Mouse (Mus musculus) MEL-GATA-1-ER (cell line): ENCODE measurements around the gene Lgi1.

Experiments
- DNase-seq: peaks from one replicate; pipeline ENCODE4 v3.0.0-alpha.2; 2012; ENCODE audit warnings: low read depth; ENCODE audit errors: extremely low read depth

Lgi1 gene

GRCm38 (mm10) chr19:38325029-38325398 is 60.7 kb downstream of the Lgi1 start:
- no peak for DNase-seq

- DNase-seq, result no peak
Observed at GRCm38 (mm10) chr19:38325854-38326253, 61.5 kb downstream of the Lgi1 start.

- no peak for DNase-seq
Observed at GRCm38 (mm10) chr19:38327002-38327401, 62.7 kb downstream of the Lgi1 start.

DNA sequence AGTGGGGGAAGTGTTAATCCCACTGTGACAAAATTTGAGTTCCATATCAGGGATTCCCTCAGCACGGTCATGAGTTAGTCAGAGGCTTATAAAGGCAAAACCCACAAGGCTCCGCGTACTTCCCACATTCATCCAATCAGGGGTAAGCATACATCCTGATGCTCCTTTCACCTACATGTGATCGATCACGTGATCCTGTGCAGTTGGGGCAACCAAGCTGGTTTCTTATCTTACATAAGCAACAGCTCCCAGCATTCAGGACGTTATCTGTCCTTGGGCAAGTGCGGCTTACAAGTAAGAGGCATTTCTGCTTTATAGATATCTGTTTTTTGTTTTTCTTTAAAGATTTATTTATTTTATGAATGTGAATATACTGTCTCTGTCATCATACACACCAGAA is 63.7 kb downstream of the Lgi1 start:
- DNase-seq, result peak; percentile 4

GRCm38 (mm10) chr19:38329257-38329656 is 64.9 kb downstream of the Lgi1 start:
- DNase-seq, result no peak

DNA sequence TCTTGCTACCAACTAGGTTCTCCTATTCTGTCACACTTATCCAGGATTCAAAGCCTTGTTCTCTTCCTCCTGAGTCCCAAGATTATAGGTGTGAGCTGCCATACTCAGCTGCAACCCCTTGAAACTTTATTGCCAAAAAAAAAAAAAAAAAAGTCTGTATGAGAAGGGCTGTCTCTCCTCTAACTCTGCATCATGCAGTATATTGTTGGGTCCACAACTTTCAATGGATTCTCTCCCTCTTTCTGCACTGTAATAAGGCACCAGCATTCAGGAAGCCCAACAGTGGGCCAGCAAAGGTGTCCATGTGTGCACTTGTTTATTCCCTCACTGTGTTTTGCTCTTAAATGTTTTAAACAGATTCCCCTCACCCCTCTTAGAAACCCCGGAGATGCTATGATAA is 66.7 kb downstream of the Lgi1 start:
- no peak for DNase-seq

- no peak for DNase-seq
Observed at GRCm38 (mm10) chr19:38332245-38332644, 67.9 kb downstream of the Lgi1 start.

GRCm38 (mm10) chr19:38332820-38333219 is 68.5 kb downstream of the Lgi1 start:
- no peak for DNase-seq

DNA sequence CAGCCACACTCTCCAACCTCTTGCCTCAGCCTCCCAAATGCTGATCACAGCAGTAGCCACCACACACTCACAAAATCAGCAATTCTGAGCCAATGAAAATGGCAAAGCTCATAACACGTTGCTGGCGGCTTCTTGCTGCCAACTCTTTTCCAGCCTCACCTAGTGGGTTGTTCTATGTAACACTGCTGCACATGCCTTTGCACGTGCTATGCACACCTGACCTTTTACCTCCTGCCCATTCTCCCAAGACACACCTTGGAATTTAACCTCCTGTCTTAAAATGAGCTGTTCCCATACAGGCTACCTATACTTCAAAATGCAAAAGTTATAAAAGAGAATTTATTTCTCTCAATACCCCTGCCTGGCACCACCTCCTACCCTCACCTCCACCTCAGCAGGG is 72.2 kb downstream of the Lgi1 start:
- no peak for DNase-seq

DNA sequence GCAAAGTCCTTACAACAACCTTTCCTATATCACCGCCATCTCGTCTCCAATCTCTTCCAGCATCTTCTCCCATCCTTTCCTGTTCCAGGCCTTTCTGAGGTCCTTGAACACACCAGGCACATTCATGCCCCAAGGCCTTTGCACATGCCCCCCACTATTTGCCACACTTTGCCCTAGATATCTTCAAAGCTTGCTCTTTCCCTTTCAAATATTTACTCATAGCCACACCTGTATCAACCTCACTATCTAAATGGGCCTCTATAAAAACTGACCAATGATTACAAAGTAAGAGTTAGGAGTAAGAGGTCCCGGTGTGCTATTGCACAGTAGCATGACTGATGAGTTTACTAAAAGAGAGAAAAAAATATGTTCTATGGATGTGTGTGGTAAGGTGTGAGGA is 73.0 kb downstream of the Lgi1 start:
- no peak for DNase-seq

GRCm38 (mm10) chr19:38339734-38340133 is 75.4 kb downstream of the Lgi1 start:
- DNase-seq, result no peak

DNA sequence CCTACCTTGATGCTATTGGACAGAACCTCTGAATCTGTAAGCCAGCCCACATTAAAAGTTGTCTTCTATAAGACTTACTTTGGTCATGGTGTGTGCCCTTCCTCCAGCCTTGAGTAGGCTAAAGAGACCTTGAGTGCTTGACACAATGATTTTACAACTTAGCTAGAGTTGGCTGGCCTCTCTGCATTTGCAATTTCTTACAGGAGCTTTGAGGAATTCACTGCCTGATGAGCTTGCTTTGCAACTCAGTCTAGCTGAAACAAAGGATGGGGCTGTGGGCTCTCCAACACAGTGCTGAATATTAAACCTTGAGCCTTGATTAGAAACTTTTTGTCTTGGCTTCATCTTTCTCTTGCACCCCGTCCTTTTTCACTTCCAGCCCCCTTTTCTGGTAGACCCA is 78.9 kb downstream of the Lgi1 start:
- DNase-seq, result no peak

DNA sequence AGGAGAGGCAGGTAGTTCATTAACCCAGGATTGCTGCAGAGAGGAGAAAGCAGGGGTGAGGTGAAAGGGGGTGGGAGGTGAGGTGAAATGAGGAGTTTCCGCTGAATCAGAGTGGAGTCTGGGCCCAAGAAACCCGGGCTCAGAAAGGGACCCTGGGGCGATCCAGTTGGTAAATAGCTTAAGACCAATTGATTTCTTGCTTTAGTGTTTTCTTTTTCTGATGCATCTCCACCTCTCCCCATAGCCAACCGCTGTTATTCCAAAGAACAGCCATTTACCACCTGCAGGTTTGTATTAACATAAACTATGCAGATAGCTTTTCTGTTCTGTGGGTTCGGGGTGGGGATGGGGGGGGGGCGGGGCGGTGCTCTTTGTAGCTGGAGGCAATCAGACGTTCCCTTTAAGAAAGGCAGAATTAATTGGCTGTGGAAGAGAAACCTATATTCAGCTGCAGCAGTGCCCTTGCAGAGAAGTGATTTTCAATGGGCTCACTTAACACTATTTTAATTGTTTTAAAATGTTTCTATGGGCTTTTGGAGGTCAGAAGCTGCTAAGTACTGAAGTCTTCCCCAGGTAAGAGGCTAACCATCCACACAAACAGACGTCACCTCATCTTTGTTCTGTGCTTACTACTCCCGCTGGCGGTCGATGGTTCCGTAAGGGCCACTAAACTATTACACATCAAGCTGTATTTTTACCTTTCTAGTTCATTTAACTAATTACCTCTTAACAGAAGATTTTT is 84.1 kb downstream of the Lgi1 start:
- DNase-seq, result no peak

- DNase-seq, result no peak
Observed at GRCm38 (mm10) chr19:38349013-38349341, 84.6 kb downstream of the Lgi1 start.

DNA sequence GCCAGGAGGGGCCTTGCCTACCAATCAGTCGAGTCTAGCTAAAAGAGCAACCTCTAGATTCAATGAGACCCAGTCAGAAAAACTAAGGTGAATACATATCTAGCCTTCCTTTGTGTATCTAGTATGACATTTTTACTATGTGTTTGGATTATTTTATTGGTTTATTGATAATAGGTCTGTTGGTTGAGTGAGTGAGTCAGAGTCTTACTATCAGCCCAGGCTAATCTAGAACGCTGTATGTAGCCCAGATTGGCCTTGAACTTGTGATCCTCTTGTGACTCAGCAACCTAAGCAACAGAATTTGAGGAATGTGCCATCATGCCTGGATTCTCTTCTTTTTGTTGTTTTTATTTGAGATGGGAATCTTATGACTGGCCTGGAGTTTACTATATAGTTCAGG is 86.9 kb downstream of the Lgi1 start:
- DNase-seq, result no peak

DNA sequence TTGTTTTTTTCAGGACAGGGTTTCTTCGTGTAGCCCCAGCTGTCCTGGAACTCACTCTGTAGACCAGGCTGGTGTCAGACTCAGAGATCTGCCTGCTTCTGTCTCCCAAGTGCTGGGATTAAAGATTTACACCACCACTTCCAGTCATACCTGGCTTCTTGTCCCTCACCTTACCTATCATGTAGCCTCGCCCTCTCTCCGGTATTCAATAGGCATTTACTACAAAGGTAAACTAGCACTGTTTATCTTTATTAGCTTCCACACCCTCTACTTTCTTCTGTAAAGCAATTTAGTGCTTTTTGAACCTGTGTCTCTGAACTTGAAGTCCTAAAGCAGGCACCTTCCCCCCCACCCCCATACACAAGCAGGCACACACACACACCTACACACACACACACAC is 87.4 kb downstream of the Lgi1 start:
- no peak for DNase-seq

GRCm38 (mm10) chr19:38352495-38353130 is 88.3 kb downstream of the Lgi1 start:
- DNase-seq, result peak; percentile 46

DNA sequence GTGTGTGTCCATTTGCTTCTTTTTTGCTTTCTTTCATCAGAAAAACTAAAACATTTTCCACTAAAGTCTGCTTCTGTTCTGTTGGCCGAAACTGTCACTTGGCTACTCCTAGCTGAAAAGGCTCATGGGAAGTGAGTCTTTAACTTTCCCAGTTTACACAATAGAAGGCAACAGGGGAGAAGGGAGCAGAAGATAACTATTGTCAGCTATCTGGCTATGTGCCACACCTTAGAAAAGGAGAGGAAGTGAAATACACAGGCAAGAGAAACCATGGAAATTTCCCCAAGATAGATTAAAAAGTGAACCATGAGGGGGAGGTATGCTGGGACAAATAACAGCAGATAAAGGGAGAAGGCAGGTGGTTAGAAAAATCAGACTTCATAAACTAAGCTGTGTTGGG is 89.9 kb downstream of the Lgi1 start:
- no peak for DNase-seq

DNA sequence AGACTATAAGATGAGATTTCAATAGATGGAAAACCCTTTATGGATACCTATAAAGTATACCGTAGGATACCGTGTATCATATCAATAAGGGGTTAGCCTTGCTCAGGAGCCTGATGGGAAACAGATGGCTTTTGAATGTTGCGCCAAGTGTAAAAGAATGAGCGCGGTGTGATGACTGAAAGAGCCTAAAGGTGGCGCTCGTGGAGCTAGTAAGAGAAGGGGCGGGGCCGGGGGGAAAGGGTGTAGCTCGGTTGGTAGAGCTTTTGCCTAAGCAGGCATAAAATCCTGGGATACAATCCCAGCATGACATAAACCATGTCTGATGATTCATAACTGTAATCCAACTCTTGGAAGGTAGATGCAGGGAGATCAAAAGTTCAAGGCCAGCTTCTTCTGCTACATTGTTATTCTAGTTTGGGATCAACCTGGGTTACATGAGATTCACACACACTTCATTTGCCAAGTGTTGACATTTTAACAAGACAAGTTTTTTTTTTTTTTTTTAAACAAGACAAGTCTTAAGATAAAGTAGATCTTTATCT is 90.6 kb downstream of the Lgi1 start:
- DNase-seq, result no peak

DNA sequence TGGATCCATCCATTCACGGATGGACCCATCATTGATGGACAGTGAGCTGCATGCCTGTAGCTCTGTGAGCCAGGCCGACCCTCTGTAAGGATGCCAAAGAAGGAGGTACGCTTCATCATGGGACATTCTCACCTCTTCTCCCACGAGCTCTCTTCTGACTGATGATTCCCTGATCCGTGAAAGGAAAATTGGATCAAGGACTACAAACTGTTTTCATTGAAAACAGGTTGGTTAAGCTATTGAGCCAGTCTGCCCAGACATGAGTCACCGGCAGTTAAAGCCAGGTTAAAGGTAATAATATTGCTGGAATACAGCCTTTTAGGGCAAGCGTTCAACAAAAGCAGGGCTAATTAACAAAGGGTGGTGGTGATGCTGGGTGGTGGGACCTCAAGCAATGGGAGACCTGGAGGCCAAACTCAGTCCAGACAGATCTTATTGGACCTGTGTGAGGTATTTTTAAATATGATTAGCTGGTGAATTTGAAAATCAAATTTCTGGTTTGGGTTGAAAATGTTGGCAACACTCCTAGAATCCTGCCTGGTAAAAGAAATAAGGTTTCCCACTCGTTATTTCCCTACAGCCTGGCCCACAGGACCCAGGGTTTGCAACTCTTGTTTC is 92.0 kb downstream of the Lgi1 start:
- no peak for DNase-seq

DNA sequence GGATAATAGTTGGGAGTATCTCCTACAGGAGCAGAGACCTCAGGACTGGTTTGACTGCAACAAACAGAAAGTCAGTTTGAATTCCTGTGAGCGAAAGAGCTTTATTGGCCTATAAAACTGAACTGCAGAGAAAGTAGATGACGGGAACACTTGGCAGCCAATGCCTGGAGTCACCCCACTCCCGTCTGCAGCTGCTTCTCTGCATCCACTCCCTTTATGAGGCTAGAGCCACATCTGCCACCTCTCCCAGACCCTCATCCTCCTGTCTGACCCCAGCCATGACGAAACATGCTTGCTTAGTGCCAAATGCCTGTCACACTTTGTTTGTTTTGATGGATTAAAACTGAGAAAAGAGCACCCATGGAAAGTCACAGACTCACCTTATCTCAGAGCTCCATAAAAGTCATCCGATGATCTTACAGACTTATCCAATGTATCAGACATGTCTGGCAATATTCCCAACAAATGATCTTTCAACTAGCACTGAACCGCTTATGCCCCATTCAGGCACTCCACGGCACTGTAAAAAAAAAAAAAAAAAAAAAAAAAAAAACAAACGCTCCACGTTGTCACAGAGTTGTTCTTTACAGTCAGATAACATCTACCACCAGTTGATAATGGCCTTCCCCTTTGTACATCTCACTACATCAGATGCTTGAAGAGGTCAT is 93.8 kb downstream of the Lgi1 start:
- no peak for DNase-seq

- no peak for DNase-seq
Observed at GRCm38 (mm10) chr19:38359287-38359686, 95.0 kb downstream of the Lgi1 start.
